Mouse (Mus musculus) hindbrain, embryonic 14.5 days (tissue): Measurements from ENCODE around the gene M6pr. TPM values are rescaled to one million over a fixed set of nuclear protein-coding genes. Genes with fewer than 3 reads are reported as not detected.

Source experiments
- ATAC-seq: fragments of 200-750 bp; cut with Nextera tagmentation; 2 replicates; pipeline ENCODE4 v1.8.0; 2017; ENCODE audit warnings: moderate number of reproducible peaks, mild to moderate bottlenecking, moderate TSS enrichment, moderate library complexity; ENCODE audit not compliant: low FRiP score
- DNase-seq: peaks from one replicate; pipeline ENCODE4 v3.0.0-alpha.2; 2015; ENCODE audit warnings: low spot score
- H3K27ac ChIP-seq: fragments of 300-500 bp; sonication (generic); 2 replicates; pipeline ENCODE4 v1.5.1; 2014; ENCODE audit warnings: mild to moderate bottlenecking, moderate library complexity
- H3K27me3 ChIP-seq: fragments of 300-500 bp; sonication (generic); 2 replicates; pipeline ENCODE4 v1.6.1; 2014; ENCODE audit warnings: mild to moderate bottlenecking, low read length, mixed read lengths; ENCODE audit not compliant: control insufficient read depth, insufficient read depth
- H3K36me3 ChIP-seq: fragments of 300-500 bp; sonication (generic); replicated peaks from 2 replicates; pipeline ENCODE4 v1.6.1; 2014; ENCODE audit not compliant: control insufficient read depth, insufficient read depth
- H3K4me1 ChIP-seq: fragments of 300-500 bp; sonication (generic); replicated peaks from 2 replicates; pipeline ENCODE4 v1.6.1; 2014; ENCODE audit warnings: antibody characterized with exemption, low read length, mixed read lengths; ENCODE audit not compliant: control insufficient read depth, insufficient read depth
- H3K4me2 ChIP-seq: fragments of 300-500 bp; sonication (generic); replicated peaks from 2 replicates; pipeline ENCODE4 v1.6.1; 2014; ENCODE audit warnings: mild to moderate bottlenecking, moderate library complexity
- H3K4me3 ChIP-seq: fragments of 300-500 bp; sonication (generic); replicated peaks from 2 replicates; pipeline ENCODE4 v1.5.1; 2014; ENCODE audit warnings: mild to moderate bottlenecking, low read length
- H3K9ac ChIP-seq: fragments of 300-500 bp; sonication (generic); 2 replicates; pipeline ENCODE4 v1.6.1; 2014
- H3K9me3 ChIP-seq: fragments of 300-500 bp; sonication (generic); 2 replicates; pipeline ENCODE4 v1.6.1; 2016; ENCODE audit warnings: low read length; ENCODE audit not compliant: control insufficient read depth
- WGBS: fragments of 180-500 bp; shearing (Covaris S2); extraction: QIAGEN DNeasy Blood & Tissue Kit; methylation state at CpG from one replicate; pipeline ENCODE4 v1.1.7; 2014; 5-methylcytosine and 5-hydroxymethylcytosine counted together
- polyA plus RNA-seq: library from polyadenylated mRNA; unstranded; fragments of >200 nt; fragmentation: Nextera tagmentation; extraction: Ambion mirVana; gene quantifications from 2 replicates; pipeline ENCODE4 v1.2.1, GENCODE M21; 2014

Gene M6pr
- polyA plus RNA-seq, 1 experiment from 2014 or later, result 51.4 TPM

DNA sequence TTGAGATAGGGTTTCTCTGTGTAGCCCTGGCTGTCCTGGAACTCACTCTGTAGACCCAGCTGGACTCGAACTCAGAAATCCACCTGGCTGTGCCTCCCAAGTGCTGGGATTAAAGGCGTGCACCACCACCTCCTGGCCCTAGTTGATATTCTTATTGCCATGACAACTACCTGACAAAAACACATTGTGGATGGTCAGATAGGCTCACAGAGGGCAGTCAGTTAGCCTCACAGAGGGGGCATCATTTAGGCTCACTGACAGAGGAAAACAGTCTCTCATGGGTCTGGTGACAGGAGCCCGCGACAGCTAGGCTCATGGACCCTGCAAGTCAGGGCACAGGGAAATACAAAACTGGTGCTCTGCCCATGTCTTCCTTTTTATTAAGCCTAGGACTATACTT is 24.2 kb upstream of the M6pr start:
- no peak overlapping the region for H3K4me3 ChIP-seq
- H3K9me3 ChIP-seq, result no peaks in the 10 kb centered on the region
- DNase-seq (no peak), ATAC-seq (no peak)
- no peaks in the 10 kb centered on the region for H3K27me3 ChIP-seq
- no peak overlapping the region for H3K27ac ChIP-seq
- no peaks in the 10 kb centered on the region for H3K36me3 ChIP-seq
- no peak overlapping the region for H3K9ac ChIP-seq
- H3K4me1 ChIP-seq, result no peaks in the 10 kb centered on the region
- no peak overlapping the region for H3K4me2 ChIP-seq
- 81% methylated on average over 4 of the region's 4 CpGs for WGBS

- ATAC-seq (no peak), DNase-seq (no peak)
- Histone ChIP-seq H3K36me3 (no peaks in the 10 kb centered on the region), H3K27ac (no peak overlapping the region), H3K9me3 (no peaks in the 10 kb centered on the region), H3K4me3 (no peak overlapping the region), H3K4me2 (no peak overlapping the region), H3K9ac (no peak overlapping the region), H3K4me1 (no peaks in the 10 kb centered on the region), H3K27me3 (no peaks in the 10 kb centered on the region)
- 89% methylated on average over 1 of the region's 1 CpGs for WGBS
Measured at GRCm38 (mm10) chr6:122284823-122285222, 23.7 kb upstream of the M6pr start.

GRCm38 (mm10) chr6:122288263-122288662 is 20.3 kb upstream of the M6pr start:
- 62% methylated on average over 1 of the region's 1 CpGs for WGBS
- DNase-seq (no peak), ATAC-seq (no peak)
- Histone ChIP-seq H3K9ac (no peak overlapping the region), H3K27me3 (no peaks in the 10 kb centered on the region), H3K9me3 (no peaks in the 10 kb centered on the region), H3K4me2 (no peak overlapping the region), H3K36me3 (no peaks in the 10 kb centered on the region), H3K4me3 (no peak overlapping the region), H3K27ac (no peak overlapping the region), H3K4me1 (no peaks in the 10 kb centered on the region)

- WGBS, result 70% methylated on average over 1 of the region's 1 CpGs
- no peak overlapping the region for H3K27ac ChIP-seq
- H3K27me3 ChIP-seq, result no peaks in the 10 kb centered on the region
- H3K36me3 ChIP-seq, result no peaks in the 10 kb centered on the region
- H3K9ac ChIP-seq, result no peak overlapping the region
- no peak overlapping the region for H3K4me2 ChIP-seq
- no peak overlapping the region for H3K4me3 ChIP-seq
- ATAC-seq, result no peak
- no peak for DNase-seq
- no peaks in the 10 kb centered on the region for H3K9me3 ChIP-seq
- H3K4me1 ChIP-seq, result no peaks in the 10 kb centered on the region
Measured at GRCm38 (mm10) chr6:122289313-122289712, 19.2 kb upstream of the M6pr start.

GRCm38 (mm10) chr6:122290253-122290652 is 18.3 kb upstream of the M6pr start:
- no peaks in the 10 kb centered on the region for H3K9me3 ChIP-seq
- H3K4me1 ChIP-seq, result no peaks in the 10 kb centered on the region
- H3K9ac ChIP-seq, result no peak overlapping the region
- H3K27ac ChIP-seq, result no peak overlapping the region
- no peak for DNase-seq
- no peak overlapping the region for H3K4me2 ChIP-seq
- no peak overlapping the region for H3K4me3 ChIP-seq
- ATAC-seq, result no peak
- H3K27me3 ChIP-seq, result no peaks in the 10 kb centered on the region
- H3K36me3 ChIP-seq, result no peaks in the 10 kb centered on the region
- 53% methylated on average over 3 of the region's 3 CpGs for WGBS

GRCm38 (mm10) chr6:122291264-122291663 is 17.3 kb upstream of the M6pr start:
- no peaks in the 10 kb centered on the region for H3K27me3 ChIP-seq
- 85% methylated on average over 2 of the region's 2 CpGs for WGBS
- H3K36me3 ChIP-seq, result no peaks in the 10 kb centered on the region
- H3K9me3 ChIP-seq, result no peaks in the 10 kb centered on the region
- no peak overlapping the region for H3K9ac ChIP-seq
- no peak overlapping the region for H3K27ac ChIP-seq
- H3K4me1 ChIP-seq, result 0 out of 2 replicates have a peak, but pooled peaks cover 2% of the 10 kb centered on the region
- H3K4me3 ChIP-seq, result no peak overlapping the region
- DNase-seq (no peak), ATAC-seq (no peak)
- no peak overlapping the region for H3K4me2 ChIP-seq

DNA sequence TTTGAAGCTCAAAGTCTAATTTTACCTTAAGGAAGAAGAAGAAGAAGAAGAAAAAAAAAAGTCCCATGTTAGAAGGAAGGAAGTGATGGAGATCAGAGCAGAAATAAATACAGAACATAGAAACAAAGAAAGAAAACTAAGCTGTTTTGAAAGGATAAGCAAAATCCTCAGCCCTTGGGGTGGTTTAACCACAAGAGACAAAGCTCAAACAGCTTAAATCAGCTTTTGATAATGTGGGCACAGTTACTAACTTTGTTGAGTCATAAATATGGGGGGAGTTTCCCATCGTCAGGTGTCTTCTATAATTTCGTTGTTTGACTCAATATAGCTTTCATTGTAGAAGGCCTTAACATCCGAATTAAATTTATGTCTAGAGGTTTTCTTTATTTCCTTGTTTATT is 16.8 kb upstream of the M6pr start:
- Histone ChIP-seq H3K27ac (no peak overlapping the region), H3K27me3 (no peaks in the 10 kb centered on the region), H3K9me3 (no peaks in the 10 kb centered on the region), H3K4me2 (no peak overlapping the region), H3K4me1 (0 out of 2 replicates have a peak, but pooled peaks cover 3% of the 10 kb centered on the region), H3K9ac (no peak overlapping the region), H3K4me3 (no peak overlapping the region), H3K36me3 (no peaks in the 10 kb centered on the region)
- ATAC-seq (no peak), DNase-seq (no peak)
- 87% methylated on average over 3 of the region's 3 CpGs for WGBS

DNA sequence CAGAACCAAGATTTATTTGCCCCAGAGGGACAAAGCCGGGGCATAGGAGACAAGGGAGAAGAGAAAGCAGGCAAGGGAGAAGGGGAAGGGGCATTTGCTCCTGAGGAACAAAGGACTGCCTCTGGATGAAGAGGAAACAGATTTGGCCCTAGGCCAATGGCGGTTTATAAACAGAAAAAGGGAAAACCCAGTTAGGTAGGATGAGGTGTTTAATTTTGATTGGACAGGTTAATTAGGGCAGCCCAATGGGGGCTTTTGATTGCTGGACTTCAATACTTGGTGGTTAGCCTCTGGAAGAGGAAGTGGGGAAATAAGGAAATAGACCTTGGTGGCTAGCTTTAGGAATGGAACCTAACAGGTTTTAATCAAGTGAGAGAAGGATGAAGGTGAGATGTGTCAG is 16.3 kb upstream of the M6pr start:
- DNase-seq, result no peak
- Histone ChIP-seq H3K36me3 (no peaks in the 10 kb centered on the region), H3K9me3 (no peaks in the 10 kb centered on the region), H3K27ac (no peak overlapping the region), H3K9ac (no peak overlapping the region), H3K27me3 (no peaks in the 10 kb centered on the region), H3K4me3 (no peak overlapping the region), H3K4me2 (no peak overlapping the region), H3K4me1 (0 out of 2 replicates have a peak, but pooled peaks cover 3% of the 10 kb centered on the region)
- WGBS, result 65% methylated on average over 2 of the region's 2 CpGs
- no peak for ATAC-seq

- Histone ChIP-seq H3K4me3 (no peak overlapping the region), H3K4me1 (0 out of 2 replicates have a peak, but pooled peaks cover 9% of the 10 kb centered on the region), H3K36me3 (no peaks in the 10 kb centered on the region), H3K9me3 (no peaks in the 10 kb centered on the region), H3K27me3 (no peaks in the 10 kb centered on the region), H3K4me2 (no peak overlapping the region), H3K27ac (no peak overlapping the region), H3K9ac (no peak overlapping the region)
- ATAC-seq (no peak), DNase-seq (no peak)
- 96% methylated on average over 8 of the region's 8 CpGs for WGBS
Measured at GRCm38 (mm10) chr6:122293121-122293520, 15.4 kb upstream of the M6pr start.

DNA sequence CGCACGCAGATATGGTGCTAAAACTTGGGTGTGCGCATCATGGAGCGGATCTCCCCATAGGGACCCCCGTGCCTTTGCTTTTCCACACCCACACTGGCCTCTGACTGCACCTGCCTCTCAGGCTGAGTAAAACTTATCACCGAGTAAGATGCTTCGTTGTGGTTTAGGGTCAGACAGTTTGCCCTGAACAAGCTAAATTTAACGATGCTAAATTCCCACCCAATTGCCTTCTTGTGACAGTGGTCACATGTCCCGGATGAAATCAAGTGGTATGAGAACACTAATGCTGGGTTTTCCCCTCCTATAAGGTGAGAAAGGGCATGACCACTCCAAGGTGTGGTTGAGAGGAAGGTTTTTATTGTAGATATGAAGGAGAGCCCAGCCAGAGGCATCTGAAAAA is 14.7 kb upstream of the M6pr start:
- WGBS, result 93% methylated on average over 9 of the region's 9 CpGs
- H3K4me1 ChIP-seq, result 0 out of 2 replicates have a peak, but pooled peaks cover 9% of the 10 kb centered on the region
- no peak overlapping the region for H3K4me3 ChIP-seq
- no peak overlapping the region for H3K27ac ChIP-seq
- H3K36me3 ChIP-seq, result no peaks in the 10 kb centered on the region
- no peaks in the 10 kb centered on the region for H3K9me3 ChIP-seq
- H3K4me2 ChIP-seq, result no peak overlapping the region
- no peak overlapping the region for H3K9ac ChIP-seq
- no peaks in the 10 kb centered on the region for H3K27me3 ChIP-seq
- DNase-seq (no peak), ATAC-seq (no peak)
